In the genomic region with DNA sequence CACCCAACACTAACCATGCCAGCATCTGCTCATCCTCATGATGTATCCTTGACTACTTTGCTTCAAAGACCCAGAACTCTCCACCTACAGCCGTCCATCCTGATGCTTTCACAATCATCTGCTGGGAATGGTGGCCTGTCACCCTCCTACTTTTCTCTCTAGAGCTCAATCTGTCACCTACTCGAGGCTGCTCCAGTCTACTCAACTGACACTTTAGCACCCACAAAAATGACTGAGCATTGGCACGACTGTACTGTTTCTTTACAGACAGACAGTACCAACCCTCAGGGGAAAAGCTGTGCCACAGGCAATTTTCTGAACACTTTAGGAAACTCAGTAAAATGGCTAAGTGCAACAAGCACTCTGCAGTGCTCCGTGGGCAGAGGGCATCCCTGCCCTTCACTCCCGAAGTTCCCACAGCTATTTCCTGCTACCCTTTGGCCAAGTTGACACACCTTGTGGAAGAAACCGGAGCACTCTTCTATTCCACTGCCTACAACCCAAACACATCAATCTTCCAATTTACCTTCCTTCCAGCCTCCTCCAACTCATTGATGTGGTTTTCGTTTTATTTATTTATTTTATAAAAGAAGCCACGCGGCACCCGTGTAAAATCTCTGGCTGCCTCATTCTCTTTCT, we compare ENCODE assay signal across 7 mouse cellular contexts. TPM values are rescaled to one million over a fixed set of nuclear protein-coding genes. Genes with fewer than 3 reads are reported as not detected.
DNase-seq lines count a peak whose midpoint lies in the region; ATAC-seq and TF ChIP-seq lines count a peak whose summit lies in the region.

No protein-coding gene starts in this region.

- H3K9ac ChIP-seq in forebrain, embryonic 14.5 days (ENCODE audit: low read length), result peak overlapping the region; percentile 95
- H3K9ac ChIP-seq in liver, postnatal 0 days (replicated peaks), result peak overlapping the region; percentile 90

- peaks cover 8% of the 10 kb centered on the region; the same call in 1 of the 2 replicates for H3K4me1 ChIP-seq in cortical plate, adult 2 months (ENCODE audit: control insufficient read depth, insufficient read depth, low read length)
- H3K4me1 ChIP-seq in forebrain, embryonic 14.5 days (ENCODE audit: control insufficient read depth, insufficient read depth, low read length), result peaks cover 13% of the 10 kb centered on the region
- peaks cover 25% of the 10 kb centered on the region for H3K4me1 ChIP-seq in liver, postnatal 0 days (ENCODE audit: insufficient read depth)

- 10% methylated on average over 10 of the region's 10 CpGs for WGBS in forebrain, embryonic 14.5 days
- WGBS in liver, postnatal 0 days (ENCODE audit: insufficient replicate concordance), result 2% methylated on average over 10 of the region's 10 CpGs

- ATAC-seq in forebrain, embryonic 14.5 days, result no peak
- ATAC-seq in liver, postnatal 0 days, result peak; percentile 8; the same call in 1 of the 2 replicates

- DNase-seq in left cerebral cortex, adult 18-20 months (ENCODE audit: low spot score in 2 of 2), result peak; percentile 9 to 11
- no peak for DNase-seq in left cerebral cortex, adult 11 months (ENCODE audit: low spot score)
- DNase-seq in forebrain, embryonic 14.5 days (ENCODE audit: low spot score), result no peak
- no peak for DNase-seq in liver, postnatal 0 days
- DNase-seq in urinary bladder, postnatal 10 days (ENCODE audit: low spot score), result no peak
- no peak for DNase-seq in cerebellum, adult 11 months

- peak overlapping the region; percentile 88 for H3K4me3 ChIP-seq in cortical plate, adult 2 months (ENCODE audit: insufficient read depth, low read length)
- H3K4me3 ChIP-seq in forebrain, embryonic 14.5 days (ENCODE audit: low read depth, low read length), result peak overlapping the region; percentile 85
- peak overlapping the region; percentile 88 for H3K4me3 ChIP-seq in liver, postnatal 0 days (ENCODE audit: low read depth, low read length)

- H3K27ac ChIP-seq in cortical plate, adult 2 months (ENCODE audit: insufficient read depth, low read length), result no peak overlapping the region
- H3K27ac ChIP-seq in forebrain, embryonic 14.5 days (ENCODE audit: low read depth, low read length), result peak overlapping the region; percentile 62; the same call in 1 of the 2 replicates
- H3K27ac ChIP-seq in liver, postnatal 0 days (ENCODE audit: low read depth), result peak overlapping the region; percentile 93

- peak overlapping the region; percentile 86 for H3K4me2 ChIP-seq in forebrain, embryonic 14.5 days (ENCODE audit: low read length)
- peak overlapping the region; percentile 90 for H3K4me2 ChIP-seq in liver, postnatal 0 days (ENCODE audit: low read depth, low read length)

- TF ChIP-seq POLR2A in cortical plate, adult 2 months (IDR thresholded peaks at IDR 0.05; ENCODE audit: extremely low read depth, insufficient read depth, low read length), result no peak

- H3K36me3 ChIP-seq in forebrain, embryonic 14.5 days (ENCODE audit: control insufficient read depth, insufficient read depth, low read length), result no peaks in the 10 kb centered on the region
- no peaks in the 10 kb centered on the region for H3K36me3 ChIP-seq in liver, postnatal 0 days (replicated peaks; ENCODE audit: insufficient read depth, low read length)

- TF ChIP-seq EP300 in liver, postnatal 0 days (IDR thresholded peaks at IDR 0.05; ENCODE audit: low read depth), result no peak

- TF ChIP-seq CTCF in cortical plate, adult 2 months (IDR thresholded peaks at IDR 0.05; ENCODE audit: extremely low read depth, insufficient read depth, low read length), result no peak
- TF ChIP-seq CTCF in liver, postnatal 0 days (IDR thresholded peaks at IDR 0.05; ENCODE audit: low read depth), result no peak

- H3K27me3 ChIP-seq in forebrain, embryonic 14.5 days (replicated peaks; ENCODE audit: control insufficient read depth, insufficient read depth, low read length), result no peaks in the 10 kb centered on the region
- no peaks in the 10 kb centered on the region for H3K27me3 ChIP-seq in liver, postnatal 0 days (ENCODE audit: insufficient read depth, low read length)

- no peaks in the 10 kb centered on the region for H3K9me3 ChIP-seq in forebrain, embryonic 14.5 days (replicated peaks; ENCODE audit: control insufficient read depth, low read length)
- H3K9me3 ChIP-seq in liver, postnatal 0 days (ENCODE audit: low read length), result no peaks in the 10 kb centered on the region

RNA-seq across cellular contexts. Expression of a gene that starts 10.8 kb away (rescaled TPM):
- 10 to 100 TPM; 68.3 to 71.6 TPM for total RNA-seq in left cerebral cortex, adult 18-20 months (2021)
- polyA plus RNA-seq in cortical plate, adult 2 months (2012; rRNA removed), result 65.9 and 67.5 TPM in 2 replicates
- 23.4 and 31.8 TPM in 2 replicates for polyA plus RNA-seq in forebrain, embryonic 14.5 days (2014; fragmentation: Nextera tagmentation; extraction: Ambion mirVana)
- 11.0 and 11.6 TPM in 2 replicates for polyA plus RNA-seq in liver, postnatal 0 days (2015; fragmentation: Nextera tagmentation; extraction: Ambion mirVana)

RNA-seq across cellular contexts. Expression of a gene that starts 37.5 kb away (rescaled TPM):
- total RNA-seq in left cerebral cortex, adult 18-20 months (2021), result 100 to 1,000 TPM in 1 of 2 experiments, 10 to 100 TPM in 1; 96.9 to 103 TPM
- 107 and 126 TPM in 2 replicates for polyA plus RNA-seq in cortical plate, adult 2 months (2012; rRNA removed)
- 68.2 and 71.9 TPM in 2 replicates for polyA plus RNA-seq in forebrain, embryonic 14.5 days (2014; fragmentation: Nextera tagmentation; extraction: Ambion mirVana)
- 7.8 and 8.0 TPM in 2 replicates for polyA plus RNA-seq in liver, postnatal 0 days (2015; fragmentation: Nextera tagmentation; extraction: Ambion mirVana)

Comparison
In these comparisons a context has a peak if more than half of its experiments do, and no peak if none do; other contexts are left out.
1. DNase-seq: peak in left cerebral cortex, adult 18-20 months (2 of 2); none in left cerebral cortex, adult 11 months (single experiment), forebrain, embryonic 14.5 days (single experiment), liver, postnatal 0 days (single experiment), urinary bladder, postnatal 10 days (single experiment) and cerebellum, adult 11 months (single experiment).
2. Peak in every context shown above with its lines, with median percentiles within 50 percentile points of each other: H3K4me3 ChIP-seq.